Mouse (Mus musculus): ENCODE measurements around the gene Ntrk2.

The Ntrk2 gene

GRCm38 (mm10) chr13:59110107-59110506, 303.7 kb downstream of the Ntrk2 start:
- in situ Hi-C loops (cut with MboI, MseI), result no loop called here

- in situ Hi-C loops (cut with MboI, MseI), result no loop called here
Observed at GRCm38 (mm10) chr13:59114684-59115083, 308.3 kb downstream of the Ntrk2 start.

GRCm38 (mm10) chr13:59115551-59115950, 309.2 kb downstream of the Ntrk2 start:
- in situ Hi-C loops (cut with MboI, MseI), result no loop called here

- in situ Hi-C loops (cut with MboI, MseI), result no loop called here
Observed at GRCm38 (mm10) chr13:59117233-59117632, 310.9 kb downstream of the Ntrk2 start.

- in situ Hi-C loops (cut with MboI, MseI), result no loop called here
Observed at GRCm38 (mm10) chr13:59119596-59120394, 313.4 kb downstream of the Ntrk2 start.

- in situ Hi-C loops (cut with MboI, MseI), result no loop called here
Observed at GRCm38 (mm10) chr13:59143141-59143744, 336.9 kb downstream of the Ntrk2 start.

GRCm38 (mm10) chr13:59144321-59144856, 338.0 kb downstream of the Ntrk2 start:
- in situ Hi-C loops (cut with MboI, MseI), result no loop called here

GRCm38 (mm10) chr13:59145677-59146555, 339.5 kb downstream of the Ntrk2 start:
- in situ Hi-C loops (cut with MboI, MseI), result no loop called here

- in situ Hi-C loops (cut with MboI, MseI), result no loop called here
Observed at GRCm38 (mm10) chr13:59146616-59147015, 340.2 kb downstream of the Ntrk2 start.

- in situ Hi-C loops (cut with MboI, MseI), result no loop called here
Observed at GRCm38 (mm10) chr13:59147976-59148375, 341.6 kb downstream of the Ntrk2 start.

GRCm38 (mm10) chr13:59148793-59149192, 342.4 kb downstream of the Ntrk2 start:
- in situ Hi-C loops (cut with MboI, MseI), result no loop called here

GRCm38 (mm10) chr13:59164015-59164414, 357.6 kb downstream of the Ntrk2 start:
- in situ Hi-C loops (cut with MboI, MseI), result no loop called here

- in situ Hi-C loops (cut with MboI, MseI), result no loop called here
Observed at GRCm38 (mm10) chr13:59173840-59174239, 367.5 kb downstream of the Ntrk2 start.

- in situ Hi-C loops (cut with MboI, MseI), result no loop called here
Observed at GRCm38 (mm10) chr13:59176021-59176420, 369.7 kb downstream of the Ntrk2 start.

- in situ Hi-C loops (cut with MboI, MseI), result no loop called here
Observed at GRCm38 (mm10) chr13:59176485-59176884, 370.1 kb downstream of the Ntrk2 start.

- in situ Hi-C loops (cut with MboI, MseI), result no loop called here
Observed at GRCm38 (mm10) chr13:59177003-59177402, 370.6 kb downstream of the Ntrk2 start.

- in situ Hi-C loops (cut with MboI, MseI), result no loop called here
Observed at GRCm38 (mm10) chr13:59179986-59180385, 373.6 kb downstream of the Ntrk2 start.

GRCm38 (mm10) chr13:59180781-59181180, 374.4 kb downstream of the Ntrk2 start:
- in situ Hi-C loops (cut with MboI, MseI), result no loop called here

- in situ Hi-C loops (cut with MboI, MseI), result no loop called here
Observed at GRCm38 (mm10) chr13:59181188-59181947, 375.0 kb downstream of the Ntrk2 start.

GRCm38 (mm10) chr13:59182630-59183029, 376.3 kb downstream of the Ntrk2 start:
- in situ Hi-C loops (cut with MboI, MseI), result no loop called here

Measured in regulatory T cell (primary cell).